Comparison of ENCODE assay signal across 8 mouse cellular contexts in the genomic region with DNA sequence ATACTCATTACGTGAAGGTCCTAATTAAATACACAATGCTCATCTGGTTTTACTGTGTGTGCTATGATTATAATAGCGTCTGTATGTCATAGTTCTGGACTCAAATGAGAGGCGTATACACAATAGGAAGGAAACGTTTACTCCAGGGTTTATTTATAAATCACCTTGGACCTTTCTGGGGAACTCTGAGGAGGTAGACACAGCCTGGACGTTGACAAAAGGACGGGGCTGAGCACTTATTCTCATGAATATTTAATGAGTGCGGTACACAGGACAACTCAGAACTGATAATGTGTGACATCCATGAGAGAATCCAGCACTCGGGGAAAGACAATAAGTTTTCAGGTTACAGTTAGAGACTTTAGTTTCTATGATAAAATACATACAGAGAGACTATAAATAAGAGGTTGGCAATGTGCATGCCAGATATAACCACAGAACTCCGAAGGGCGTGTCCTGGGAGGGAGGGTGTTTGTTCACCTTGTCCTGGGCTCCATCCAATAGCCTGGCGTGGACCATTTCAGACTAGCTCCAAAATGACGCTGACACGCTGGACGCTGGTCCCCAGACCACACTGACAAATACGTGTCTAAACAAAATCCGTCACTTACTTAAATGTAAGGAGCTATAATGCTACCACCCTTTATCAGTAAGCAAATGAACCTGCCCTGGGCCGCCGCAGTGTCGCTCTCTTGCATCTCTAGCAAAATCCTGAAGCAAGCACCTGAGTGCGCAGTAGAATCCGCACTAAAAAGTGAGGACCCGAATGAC. TPM values are rescaled to one million over a fixed set of nuclear protein-coding genes. Genes with fewer than 3 reads are reported as not detected.
A peak's percentile ranks its signal among the peaks of the same experiment; 100 is the strongest.
DNase-seq lines count a peak whose midpoint lies in the region; ATAC-seq and TF ChIP-seq lines count a peak whose summit lies in the region.

No protein-coding gene starts in this region.

- H3K27me3 ChIP-seq in cerebellum, adult 2 months (ENCODE audit: control insufficient read depth, insufficient read depth, low read length), result no peaks in the 10 kb centered on the region; the same call in 1 of the 2 replicates
- peaks cover 5% of the 10 kb centered on the region for H3K27me3 ChIP-seq in G1E (ENCODE audit: insufficient read depth, low read length)
- H3K27me3 ChIP-seq in forebrain, embryonic 13.5 days, result 0 out of 2 replicates have a peak, but pooled peaks cover 17% of the 10 kb centered on the region
- H3K27me3 ChIP-seq in intestine, postnatal 0 days (replicated peaks; ENCODE audit: control insufficient read depth, insufficient read depth, low read length), result no peaks in the 10 kb centered on the region

- DNase-seq in cerebellum, adult 2 months, result no peak
- DNase-seq in cerebellum, adult 11 months, result no peak
- DNase-seq in G1E (ENCODE audit: low spot score), result peak; percentile 31
- DNase-seq in mesoderm, embryonic 11.5 days (ENCODE audit: low read depth, low spot score), result peak; percentile 23
- no peak for DNase-seq in urinary bladder, postnatal 36 days (ENCODE audit: low spot score in 2 of 2)
- no peak for DNase-seq in cerebellum, postnatal 25 days

- no peaks in the 10 kb centered on the region for H3K9me3 ChIP-seq in G1E (replicated peaks)
- H3K9me3 ChIP-seq in forebrain, embryonic 13.5 days (replicated peaks), result no peaks in the 10 kb centered on the region
- no peaks in the 10 kb centered on the region for H3K9me3 ChIP-seq in intestine, postnatal 0 days (ENCODE audit: control insufficient read depth)

- peak; percentile 55 for ATAC-seq in G1E (ENCODE audit: extremely low read depth, insufficient number of reproducible peaks, low FRiP score, poor library complexity, severe bottlenecking)
- ATAC-seq in forebrain, embryonic 13.5 days, result peak; percentile 60
- ATAC-seq in intestine, postnatal 0 days, result peak; percentile 63

- 6% methylated on average over 22 of the region's 22 CpGs for WGBS in cerebellum, adult 2 months
- 4% methylated on average over 22 of the region's 22 CpGs for WGBS in forebrain, embryonic 13.5 days
- WGBS in intestine, postnatal 0 days, result 9% methylated on average over 22 of the region's 22 CpGs

- H3K9ac ChIP-seq in forebrain, embryonic 13.5 days, result peak overlapping the region; percentile 66
- peak overlapping the region; percentile 65 for H3K9ac ChIP-seq in intestine, postnatal 0 days (ENCODE audit: low read depth, low read length)

- TF ChIP-seq CTCF in cerebellum, adult 2 months (IDR thresholded peaks at IDR 0.05; ENCODE audit: borderline replicate concordance, insufficient read depth, low read depth, low read length), result no peak
- no peak for TF ChIP-seq CTCF in G1E (IDR thresholded peaks at IDR 0.05; ENCODE audit: low read depth, low read length)
- TF ChIP-seq CTCF in intestine, postnatal 0 days (IDR thresholded peaks at IDR 0.05; ENCODE audit: low read depth), result no peak

- TF ChIP-seq POLR2A in cerebellum, adult 2 months (IDR thresholded peaks at IDR 0.05; ENCODE audit: borderline replicate concordance, insufficient read depth, low read length), result no peak

- H3K27ac ChIP-seq in cerebellum, adult 2 months (ENCODE audit: insufficient read depth, low read length), result no peak overlapping the region
- H3K27ac ChIP-seq in forebrain, embryonic 13.5 days, result peak overlapping the region; percentile 31; the same call in 1 of the 2 replicates
- H3K27ac ChIP-seq in intestine, postnatal 0 days (ENCODE audit: low read depth, low read length), result peak overlapping the region; percentile 88

- no peaks in the 10 kb centered on the region for H3K4me1 ChIP-seq in cerebellum, adult 2 months (ENCODE audit: control insufficient read depth, insufficient read depth, low read length)
- peaks cover 16% of the 10 kb centered on the region for H3K4me1 ChIP-seq in G1E (ENCODE audit: insufficient read depth, low read depth, low read length)
- peaks cover 12% of the 10 kb centered on the region for H3K4me1 ChIP-seq in forebrain, embryonic 13.5 days
- H3K4me1 ChIP-seq in intestine, postnatal 0 days (replicated peaks; ENCODE audit: control insufficient read depth, insufficient read depth, low read length), result no peaks in the 10 kb centered on the region; the same call in 1 of the 2 replicates

- peak overlapping the region; percentile 79 for H3K4me3 ChIP-seq in cerebellum, adult 2 months (replicated peaks; ENCODE audit: insufficient read depth, low read depth, low read length)
- H3K4me3 ChIP-seq in G1E (ENCODE audit: low read depth, low read length), result peak overlapping the region; percentile 72
- peak overlapping the region; percentile 66 for H3K4me3 ChIP-seq in forebrain, embryonic 13.5 days
- H3K4me3 ChIP-seq in intestine, postnatal 0 days (ENCODE audit: low read depth, low read length), result peak overlapping the region; percentile 86

- H3K4me2 ChIP-seq in forebrain, embryonic 13.5 days, result peak overlapping the region; percentile 68
- H3K4me2 ChIP-seq in intestine, postnatal 0 days (replicated peaks; ENCODE audit: low read depth), result peak overlapping the region; percentile 81

- H3K36me3 ChIP-seq in G1E (replicated peaks), result no peaks in the 10 kb centered on the region
- H3K36me3 ChIP-seq in forebrain, embryonic 13.5 days (ENCODE audit: poor library complexity, severe bottlenecking), result no peaks in the 10 kb centered on the region
- H3K36me3 ChIP-seq in intestine, postnatal 0 days (ENCODE audit: control insufficient read depth, insufficient read depth), result no peaks in the 10 kb centered on the region

RNA-seq across cellular contexts. Expression of a gene that starts 36.6 kb away (rescaled TPM):
- 0.64 and 0.98 TPM in 2 replicates for polyA plus RNA-seq in cerebellum, adult 2 months (2012; rRNA removed)
- total RNA-seq in G1E (2014; fragmentation: Nextera tagmentation), result 0.29 TPM in 1 of 2 replicates, not detected in the other
- 0.23 and 0.44 TPM in 2 replicates for total RNA-seq in G1E (2017)
- not detected in 2 replicates for polyA plus RNA-seq in G1E (2012)
- polyA plus RNA-seq in forebrain, embryonic 13.5 days (2015; fragmentation: Nextera tagmentation; extraction: Ambion mirVana), result 15.2 and 15.8 TPM in 2 replicates
- polyA plus RNA-seq in intestine, postnatal 0 days (2015; fragmentation: Nextera tagmentation; extraction: Ambion mirVana), result 6.1 and 6.7 TPM in 2 replicates

RNA-seq across cellular contexts. Expression of a gene that starts 43.9 kb away (rescaled TPM):
- 9.0 and 10.2 TPM in 2 replicates for polyA plus RNA-seq in cerebellum, adult 2 months (2012; rRNA removed)
- total RNA-seq in G1E (2014; fragmentation: Nextera tagmentation) (20.0 and 29.9 TPM in 2 replicates), G1E (2017) (8.5 and 12.2 TPM in 2 replicates)
- polyA plus RNA-seq in G1E (2012), result 3.1 and 6.5 TPM in 2 replicates
- polyA plus RNA-seq in forebrain, embryonic 13.5 days (2015; fragmentation: Nextera tagmentation; extraction: Ambion mirVana), result 23.9 and 24.4 TPM in 2 replicates
- polyA plus RNA-seq in intestine, postnatal 0 days (2015; fragmentation: Nextera tagmentation; extraction: Ambion mirVana), result 29.4 and 31.6 TPM in 2 replicates

RNA-seq across cellular contexts. Expression of a gene that starts 48.3 kb away (rescaled TPM):
- polyA plus RNA-seq in cerebellum, adult 2 months (2012; rRNA removed), result 37.6 and 38.7 TPM in 2 replicates
- total RNA-seq in G1E (2014; fragmentation: Nextera tagmentation) (18.6 and 21.1 TPM in 2 replicates), G1E (2017) (23.0 and 25.0 TPM in 2 replicates)
- 9.6 and 10.1 TPM in 2 replicates for polyA plus RNA-seq in G1E (2012)
- 28.1 and 31.4 TPM in 2 replicates for polyA plus RNA-seq in forebrain, embryonic 13.5 days (2015; fragmentation: Nextera tagmentation; extraction: Ambion mirVana)
- polyA plus RNA-seq in intestine, postnatal 0 days (2015; fragmentation: Nextera tagmentation; extraction: Ambion mirVana), result 27.2 and 27.5 TPM in 2 replicates

Comparison
In these comparisons a context has a peak if more than half of its experiments do, and no peak if none do; other contexts are left out.
1. DNase-seq: peak in G1E (single experiment) and mesoderm, embryonic 11.5 days (single experiment); none in cerebellum, adult 2 months (0 of 2), cerebellum, adult 11 months (single experiment), urinary bladder, postnatal 36 days (0 of 2) and cerebellum, postnatal 25 days (0 of 2).
2. Peak in every context shown above with its lines, with median percentiles within 50 percentile points of each other: H3K4me3 ChIP-seq and ATAC-seq.